Mouse (Mus musculus) CH12.LX (cell line): Measurements from ENCODE around the gene Iqschfp. TPM values are rescaled to one million over a fixed set of nuclear protein-coding genes. Genes with fewer than 3 reads are reported as not detected.

Source experiments
- DNase-seq: peaks from one replicate; pipeline ENCODE4 v3.0.0-alpha.2; 2013; ENCODE audit errors: extremely low read depth
- H3K27ac ChIP-seq: 2 replicates; pipeline ENCODE4 v1.5.1; 2012; ENCODE audit warnings: low read depth, mild to moderate bottlenecking, control low read depth, moderate library complexity; ENCODE audit not compliant: insufficient read depth
- H3K27me3 ChIP-seq: replicated peaks from 2 replicates; pipeline ENCODE3; 2012; ENCODE audit warnings: inconsistent platforms
- H3K36me3 ChIP-seq, 2 experiments: replicated peaks in 1 of 2; 2 replicates each; pipeline versions ENCODE3 to v1.6.1; 2012; ENCODE audit warnings: inconsistent platforms in 1 of 2, low read length in 1 of 2, mild to moderate bottlenecking in 1 of 2, mixed read lengths in 1 of 2, moderate library complexity in 1 of 2; ENCODE audit not compliant: control insufficient read depth in 1 of 2, insufficient read depth in 1 of 2
- H3K4me1 ChIP-seq, 2 experiments: 2 replicates each; pipeline ENCODE4 v1.6.1; 2012; ENCODE audit warnings: inconsistent platforms in 1 of 2, moderate library complexity in 1 of 2; ENCODE audit not compliant: insufficient read depth in 2 of 2, control insufficient read depth in 1 of 2
- H3K4me2 ChIP-seq: 2 replicates; pipeline ENCODE4 v1.6.1; 2012; ENCODE audit warnings: low read depth, mild to moderate bottlenecking, control low read depth; ENCODE audit not compliant: poor library complexity, insufficient read depth, severe bottlenecking
- H3K4me3 ChIP-seq, 3 experiments: fragments of 150-350 bp in 1 of 3; sonication (generic) in 1 of 3; replicated peaks in 1 of 3; 2 replicates each; pipeline versions ENCODE3 to v1.5.1; 2011 to 2012; ENCODE audit warnings: low read depth in 2 of 3, low read length in 2 of 3, mild to moderate bottlenecking in 2 of 3, moderate library complexity in 2 of 3, control low read depth in 1 of 3, improper control_type of control experiment in 1 of 3, inconsistent platforms in 1 of 3, mixed read lengths in 1 of 3; ENCODE audit not compliant: poor library complexity in 1 of 3
- H3K79me2 ChIP-seq: replicated peaks from 2 replicates; pipeline ENCODE4 v1.6.1; 2012; ENCODE audit warnings: mild to moderate bottlenecking, moderate library complexity; ENCODE audit not compliant: control insufficient read depth, poor library complexity, insufficient read depth, severe bottlenecking; ENCODE audit errors: extremely low read depth
- H3K9ac ChIP-seq: 2 replicates; pipeline ENCODE4 v1.6.1; 2012; ENCODE audit warnings: low read depth, mild to moderate bottlenecking, control low read depth, moderate library complexity; ENCODE audit not compliant: insufficient read depth
- H3K9me3 ChIP-seq: replicated peaks from 2 replicates; pipeline ENCODE3; 2012; ENCODE audit warnings: low read length, inconsistent platforms, mixed read lengths
- BHLHE40 ChIP-seq: IDR thresholded peaks from 2 replicates; pipeline ENCODE4 v1.6.1; 2011; ENCODE audit warnings: mild to moderate bottlenecking, low read depth, low read length, improper control_type of control experiment
- CHD2 ChIP-seq: IDR thresholded peaks from 2 replicates; pipeline ENCODE4 v1.6.1; 2011; ENCODE audit warnings: low read length, improper control_type of control experiment
- E2F4 ChIP-seq: IDR thresholded peaks from 2 replicates; pipeline ENCODE4 v1.6.1; 2011; ENCODE audit warnings: low read depth, low read length, improper control_type of control experiment; ENCODE audit not compliant: insufficient replicate concordance
- ELF1 ChIP-seq: IDR thresholded peaks from 2 replicates; pipeline ENCODE4 v1.6.1; 2014; ENCODE audit warnings: low read depth, mild to moderate bottlenecking, inconsistent platforms, low read length, improper control_type of control experiment
- EP300 ChIP-seq: IDR thresholded peaks from 2 replicates; pipeline ENCODE4 v1.6.1; 2011; ENCODE audit warnings: low read length, improper control_type of control experiment
- ETS1 ChIP-seq: conservative IDR thresholded peaks from 2 replicates; pipeline ENCODE4 v1.6.1; 2012; ENCODE audit warnings: low read depth, mild to moderate bottlenecking, inconsistent platforms, low read length, improper control_type of control experiment, moderate library complexity
- HCFC1 ChIP-seq: IDR thresholded peaks from 2 replicates; pipeline ENCODE4 v1.6.1; 2012; ENCODE audit warnings: low read depth, mild to moderate bottlenecking, inconsistent platforms, low read length, improper control_type of control experiment
- IRF4 ChIP-seq: IDR thresholded peaks from 2 replicates; pipeline ENCODE4 v1.6.1; 2014; ENCODE audit warnings: low read depth, mild to moderate bottlenecking, inconsistent platforms, low read length, improper control_type of control experiment
- KAT2A ChIP-seq: IDR thresholded peaks from 2 replicates; pipeline ENCODE4 v1.6.1; 2012; ENCODE audit warnings: low read length, improper control_type of control experiment, inconsistent platforms; ENCODE audit not compliant: insufficient replicate concordance
- MAFK ChIP-seq: IDR thresholded peaks from 2 replicates; pipeline ENCODE4 v1.6.1; 2011; ENCODE audit warnings: low read length, improper control_type of control experiment; ENCODE audit not compliant: insufficient replicate concordance
- MAX ChIP-seq: IDR thresholded peaks from 2 replicates; pipeline ENCODE4 v1.6.1; 2011; ENCODE audit warnings: low read length, improper control_type of control experiment
- MXI1 ChIP-seq: IDR thresholded peaks from 2 replicates; pipeline ENCODE4 v1.6.1; 2011; ENCODE audit warnings: mild to moderate bottlenecking, low read depth, low read length, improper control_type of control experiment
- MYC ChIP-seq: IDR thresholded peaks from 2 replicates; pipeline ENCODE4 v1.6.1; 2011; ENCODE audit warnings: low read depth, mild to moderate bottlenecking, improper control_type of control experiment, low read length
- NRF1 ChIP-seq: IDR thresholded peaks from 2 replicates; pipeline ENCODE4 v1.6.1; 2014; ENCODE audit warnings: low read depth, mild to moderate bottlenecking, inconsistent platforms, low read length, improper control_type of control experiment, moderate library complexity
- PAX5 ChIP-seq: IDR thresholded peaks from 2 replicates; pipeline ENCODE4 v1.6.1; 2012; ENCODE audit warnings: low read length, inconsistent platforms, mixed read lengths
- POLR2A ChIP-seq: IDR thresholded peaks from 2 replicates; pipeline ENCODE4 v1.6.1; 2011; ENCODE audit warnings: low read depth, mild to moderate bottlenecking, improper control_type of control experiment, low read length
- TCF12 ChIP-seq: IDR thresholded peaks from 2 replicates; pipeline ENCODE4 v1.6.1; 2014; ENCODE audit warnings: low read depth, mild to moderate bottlenecking, inconsistent platforms, low read length, improper control_type of control experiment
- UBTF ChIP-seq: IDR thresholded peaks from 2 replicates; pipeline ENCODE4 v1.6.1; 2012; ENCODE audit warnings: low read depth, mild to moderate bottlenecking, inconsistent platforms, low read length, improper control_type of control experiment, moderate library complexity
- USF1 ChIP-seq: IDR thresholded peaks from 2 replicates; pipeline ENCODE4 v1.6.1; 2014; ENCODE audit warnings: low read depth, mild to moderate bottlenecking, inconsistent platforms, low read length, improper control_type of control experiment
- USF2 ChIP-seq: conservative IDR thresholded peaks from 2 replicates; pipeline ENCODE4 v1.6.1; 2011; ENCODE audit warnings: low read depth, low read length, improper control_type of control experiment
- ZC3H11A ChIP-seq: IDR thresholded peaks from 2 replicates; pipeline ENCODE4 v1.6.1; 2012; ENCODE audit warnings: low read depth, mild to moderate bottlenecking, inconsistent platforms, low read length, improper control_type of control experiment
- ZMIZ1 ChIP-seq: IDR thresholded peaks from 2 replicates; pipeline ENCODE4 v1.6.1; 2012; ENCODE audit warnings: low read depth, mild to moderate bottlenecking, inconsistent platforms, low read length, improper control_type of control experiment
- ZNF384 ChIP-seq: IDR thresholded peaks from 2 replicates; pipeline ENCODE4 v1.6.1; 2012; ENCODE audit warnings: low read depth, low read length, improper control_type of control experiment, inconsistent platforms
- dilution Hi-C: fragments of 300-500 bp; cut with MboI; formaldehyde crosslinking; loops from 2 replicates; pipeline ENCODE4 v1.14.3; 2020; ENCODE audit warnings: low sequenced_read_pairs; ENCODE audit not compliant: extremely low pct_unique_long_range_greater_than_20kb, extremely low pct_ligation_motif_present
- in situ Hi-C: fragments of 300-500 bp; cut with MboI; formaldehyde crosslinking; loops from 3 replicates; pipeline ENCODE4 v1.14.3; 2019; ENCODE audit warnings: low sequenced_read_pairs, low pct_ligation_motif_present, low pct_unique_long_range_greater_than_20kb, mixed read lengths
- polyA plus RNA-seq: library from polyadenylated mRNA; unstranded; fragments of >175 nt; gene quantifications from 2 replicates; pipeline ENCODE4 v1.2.1, GENCODE M21; 2012; ENCODE audit warnings: low read depth; ENCODE audit not compliant: insufficient read length
- total RNA-seq, 2 experiments: library from RNA; depleted of rRNA; stranded (reverse); fragments of 300-350 nt in 1 of 2; fragments of >200 nt in 1 of 2; gene quantifications; 2 replicates each; pipeline ENCODE4 v1.2.3; 2012 to 2014

The Iqschfp gene
- total and polyA plus RNA-seq, 3 experiments, result 0.13 to 0.25 TPM; not detected in 1

- TF ChIP-seq ZC3H11A (no peak), EP300 (no peak), IRF4 (no peak), UBTF (no peak), ZNF384 (no peak), PAX5 (no peak), MYC (no peak)
- Histone ChIP-seq H3K4me3 (no peak overlapping the region), H3K9me3 (no peaks in the 10 kb centered on the region), H3K79me2 (no peaks in the 10 kb centered on the region), H3K27me3 (no peaks in the 10 kb centered on the region), H3K9ac (no peak overlapping the region), H3K27ac (no peak overlapping the region), H3K4me2 (no peak overlapping the region), H3K36me3 (no peaks in the 10 kb centered on the region), H3K4me1 (no peaks in the 10 kb centered on the region)
- in situ Hi-C loops (no loop called here), dilution Hi-C loops (no loop called here)
- no peak for DNase-seq
Observed at GRCm38 (mm10) chr3:68296752-68297151, 404.7 kb downstream of the Iqschfp start.

DNA sequence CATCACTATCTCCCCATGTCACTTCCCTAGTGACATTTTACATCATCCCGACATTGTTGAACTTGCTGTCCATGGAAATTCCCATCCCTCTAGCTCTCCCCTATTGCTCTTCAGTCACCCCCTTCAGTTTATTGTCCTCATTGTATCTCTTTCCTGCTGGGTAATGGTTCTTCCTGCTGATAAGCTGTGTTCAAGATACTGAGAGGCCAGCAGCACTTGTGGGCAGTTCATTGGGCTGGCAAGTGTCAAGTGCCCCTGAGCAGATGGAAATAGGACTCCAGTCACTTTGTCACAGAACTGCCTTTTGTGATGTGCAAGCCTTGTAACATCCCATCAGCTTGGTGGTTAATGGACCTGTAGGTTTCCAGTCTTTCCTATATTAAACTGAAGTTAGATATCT, 413.6 kb downstream of the Iqschfp start:
- dilution Hi-C loops, result no loop called here
- peaks cover 0 to 2% of the 10 kb centered on the region in 2 experiments; a peak in 1 of 4 replicates for H3K4me1 ChIP-seq
- no peak overlapping the region for H3K9ac ChIP-seq
- H3K27me3 ChIP-seq, result no peaks in the 10 kb centered on the region
- H3K4me2 ChIP-seq, result no peak overlapping the region
- no peaks in the 10 kb centered on the region for H3K9me3 ChIP-seq
- H3K79me2 ChIP-seq, result no peaks in the 10 kb centered on the region
- in situ Hi-C loops, result no loop called here
- H3K36me3 ChIP-seq, result no peaks in the 10 kb centered on the region
- no peak for DNase-seq
- no peak overlapping the region for H3K4me3 ChIP-seq
- TF ChIP-seq USF1, result no peak
- TF ChIP-seq ETS1, result no peak
- no peak for TF ChIP-seq CHD2
- no peak for TF ChIP-seq NRF1
- no peak overlapping the region for H3K27ac ChIP-seq

DNA sequence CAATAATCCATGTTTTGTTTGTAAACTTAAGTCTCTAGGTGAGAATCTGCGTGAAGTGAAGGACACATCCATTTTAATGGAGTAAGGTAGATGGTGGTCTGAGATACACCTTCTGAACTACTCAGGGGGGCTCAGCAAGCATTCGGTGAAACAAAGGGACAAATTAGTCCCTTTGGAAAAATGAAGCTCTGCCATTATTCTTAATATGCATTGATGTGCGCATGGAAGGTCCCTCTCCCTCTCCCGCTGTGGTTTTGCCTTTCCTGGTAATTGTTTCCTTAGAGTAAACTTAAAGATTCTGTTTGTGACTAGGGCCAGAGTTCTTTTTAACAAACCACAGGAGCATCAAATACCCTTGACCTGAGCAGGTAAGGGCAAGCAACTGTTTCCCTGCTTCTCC, 414.7 kb downstream of the Iqschfp start:
- DNase-seq, result no peak
- H3K9ac ChIP-seq, result no peak overlapping the region
- in situ Hi-C loops, result no loop called here
- H3K4me2 ChIP-seq, result no peak overlapping the region
- H3K27ac ChIP-seq, result no peak overlapping the region
- no peaks in the 10 kb centered on the region for H3K27me3 ChIP-seq
- no peaks in the 10 kb centered on the region for H3K79me2 ChIP-seq
- no peaks in the 10 kb centered on the region for H3K9me3 ChIP-seq
- H3K4me1 ChIP-seq, result peaks cover 0 to 4% of the 10 kb centered on the region in 2 experiments; a peak in 1 of 4 replicates
- no peaks in the 10 kb centered on the region for H3K36me3 ChIP-seq
- TF ChIP-seq E2F4, result no peak
- no peak for TF ChIP-seq EP300
- no peak for TF ChIP-seq ELF1
- TF ChIP-seq TCF12, result no peak
- TF ChIP-seq MXI1, result no peak
- no peak for TF ChIP-seq POLR2A
- TF ChIP-seq IRF4, result no peak
- no peak for TF ChIP-seq PAX5
- no peak for TF ChIP-seq HCFC1
- no peak for TF ChIP-seq NRF1
- TF ChIP-seq KAT2A, result no peak
- TF ChIP-seq ZMIZ1, result no peak
- TF ChIP-seq USF1, result no peak
- TF ChIP-seq MAFK, result no peak
- TF ChIP-seq BHLHE40, result no peak
- TF ChIP-seq MAX, result no peak
- TF ChIP-seq USF2, result no peak
- H3K4me3 ChIP-seq, result no peak overlapping the region
- dilution Hi-C loops, result no loop called here
